Mouse (Mus musculus): ENCODE measurements at regions not wholly inside any gene's neighbourhood (a gene's known extent, or its start where the extent isn't known, plus 50 kb on each side); places are given as distances from the start of the nearest gene placed in this dataset.
A peak's percentile ranks its signal among the peaks of the same experiment; 100 is the strongest.

DNA sequence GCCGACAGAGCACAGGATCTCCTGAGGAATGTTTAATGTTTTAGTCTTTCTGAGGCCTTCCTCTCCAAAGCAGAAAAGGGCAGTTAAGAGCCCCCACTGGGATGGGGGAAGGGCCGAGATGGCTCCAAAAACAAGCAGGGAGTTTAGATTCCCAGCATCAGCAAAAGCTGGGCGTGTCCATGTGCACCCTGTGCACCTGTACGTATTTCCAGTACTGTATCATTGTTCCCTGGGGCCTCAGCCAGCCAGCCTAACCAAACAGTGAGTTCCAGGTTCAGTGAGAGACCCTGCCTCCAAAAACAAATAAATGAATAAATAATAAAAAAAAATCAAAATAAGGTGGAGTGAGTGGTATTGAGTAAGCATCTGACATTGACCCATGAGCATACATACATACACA, 50.8 kb upstream of the Olfm1 start:
- no peak for ATAC-seq (replicated peaks; ENCODE audit: low read depth, poor library complexity, severe bottlenecking)

GRCm38 (mm10) chr2:28141556-28141955, 51.2 kb upstream of the Olfm1 start:
- ATAC-seq (replicated peaks; ENCODE audit: low read depth, poor library complexity, severe bottlenecking) = peak; percentile 40; the same call in 1 of the 2 replicates

GRCm38 (mm10) chr2:28138583-28138982, 53.9 kb upstream of the Fcnb start:
- ATAC-seq (replicated peaks; ENCODE audit: low read depth, poor library complexity, severe bottlenecking) = no peak

DNA sequence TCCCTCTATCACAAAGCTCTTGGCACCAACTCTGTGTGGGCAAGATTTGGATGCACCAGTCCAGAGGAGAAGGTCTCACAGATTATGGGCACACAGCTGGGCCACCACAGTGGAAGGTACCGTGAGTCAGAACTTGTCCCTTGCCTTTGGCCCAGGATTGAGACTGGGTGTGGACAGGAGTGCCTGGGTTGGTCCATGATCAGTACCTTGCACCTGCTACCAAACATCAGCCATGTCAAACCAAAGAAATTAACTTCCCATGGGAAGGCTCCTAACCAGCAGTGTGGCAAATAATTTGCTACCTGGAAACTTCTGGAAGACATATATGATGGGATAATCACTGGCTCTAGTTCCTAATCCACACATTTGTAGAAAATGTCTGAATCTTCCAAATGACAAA, 49.9 kb upstream of the Fcnb start:
- no peak for ATAC-seq (replicated peaks; ENCODE audit: low read depth, poor library complexity, severe bottlenecking)
